ENCODE assay signal across 8 mouse cellular contexts in the genomic region with DNA sequence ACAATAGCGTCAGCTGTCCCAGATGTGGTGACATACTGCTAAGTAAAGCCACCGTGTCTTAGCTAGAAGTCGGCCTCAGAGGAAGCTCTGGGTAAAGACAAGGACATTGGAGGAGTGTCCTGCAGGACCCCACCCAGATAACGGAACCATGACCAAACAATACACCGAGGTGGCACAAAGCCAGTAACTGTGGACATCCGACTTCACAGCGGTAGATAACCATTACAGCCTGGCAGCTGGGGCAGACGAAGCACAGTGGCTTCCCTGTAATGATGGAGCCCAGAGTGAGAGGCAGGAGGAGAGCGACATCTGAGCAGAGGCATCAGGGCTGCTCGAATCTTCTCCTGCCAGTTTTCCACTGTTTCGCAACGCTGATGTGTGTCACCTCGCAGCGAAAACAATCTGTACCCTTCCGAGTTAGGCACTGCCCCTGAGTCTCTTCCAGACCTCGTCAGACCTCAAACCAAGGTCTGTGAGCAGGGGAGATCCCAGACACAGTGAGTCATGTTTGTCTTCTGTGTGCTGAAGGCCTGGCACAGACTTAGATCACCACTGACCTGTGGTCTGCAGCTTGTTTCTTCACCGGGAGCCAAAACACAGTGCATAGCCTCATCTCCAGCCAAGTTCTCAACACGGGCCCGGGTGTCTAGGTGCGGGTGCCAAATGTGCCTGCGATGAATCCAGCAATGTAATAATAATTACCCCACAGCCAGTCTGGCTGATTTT.
DNase-seq lines count a peak whose midpoint lies in the region; ATAC-seq and TF ChIP-seq lines count a peak whose summit lies in the region.

No protein-coding gene starts in this region.

- no peaks in the 10 kb centered on the region for H3K9me3 ChIP-seq in forebrain, embryonic 13.5 days (replicated peaks)
- no peaks in the 10 kb centered on the region for H3K9me3 ChIP-seq in forebrain, embryonic 12.5 days
- H3K9me3 ChIP-seq in heart, embryonic 14.5 days (ENCODE audit: control insufficient read depth, low read length): no peaks in the 10 kb centered on the region

- WGBS in forebrain, embryonic 13.5 days: 75% methylated on average over 21 of the region's 21 CpGs
- WGBS in forebrain, embryonic 12.5 days: 81% methylated on average over 21 of the region's 21 CpGs
- WGBS in heart, embryonic 14.5 days: 35% methylated on average over 21 of the region's 21 CpGs

- POLR2A ChIA-PET in Patski (lab: Charles Lee): interaction anchor here (0.5 kb wide), 1 partner anchor 15 kb away, joined by 5 read pairs; no protein-coding TSS in a partner anchor

- peaks cover 36% of the 10 kb centered on the region for H3K4me1 ChIP-seq in forebrain, embryonic 13.5 days
- peaks cover 19% of the 10 kb centered on the region for H3K4me1 ChIP-seq in forebrain, embryonic 12.5 days
- H3K4me1 ChIP-seq in heart, embryonic 14.5 days (ENCODE audit: control insufficient read depth in 2 of 2, insufficient read depth in 2 of 2, low read length in 2 of 2): peaks cover 9 to 16% of the 10 kb centered on the region in 2 experiments

- H3K4me2 ChIP-seq in forebrain, embryonic 13.5 days: no peak overlapping the region
- H3K4me2 ChIP-seq in forebrain, embryonic 12.5 days: no peak overlapping the region
- no peak overlapping the region for H3K4me2 ChIP-seq in heart, embryonic 14.5 days (ENCODE audit: low read length)

- peak overlapping the region; percentile 21; the same call in 1 of the 2 replicates for H3K9ac ChIP-seq in forebrain, embryonic 13.5 days
- H3K9ac ChIP-seq in forebrain, embryonic 12.5 days: no peak overlapping the region
- H3K9ac ChIP-seq in heart, embryonic 14.5 days (ENCODE audit: low read length): no peak overlapping the region

- DNase-seq in Patski (ENCODE audit: low read depth, low spot score): peak; percentile 88
- DNase-seq in lung, postnatal 14 days: peak; percentile 65
- DNase-seq in spleen, postnatal 36 days (ENCODE audit: low spot score in 2 of 2): no peak
- DNase-seq in right cerebral cortex, postnatal 25 days: no peak

- TF ChIP-seq CTCF in Patski (IDR thresholded peaks at IDR 0.05): no peak

- H3K27me3 ChIP-seq in forebrain, embryonic 13.5 days: 0 out of 2 replicates have a peak, but pooled peaks cover 2% of the 10 kb centered on the region
- H3K27me3 ChIP-seq in forebrain, embryonic 12.5 days: 0 out of 2 replicates have a peak, but pooled peaks cover 4% of the 10 kb centered on the region
- H3K27me3 ChIP-seq in Patski: no peaks in the 10 kb centered on the region
- no peaks in the 10 kb centered on the region for H3K27me3 ChIP-seq in heart, embryonic 14.5 days (ENCODE audit: control insufficient read depth, insufficient read depth, low read length)

- CTCF ChIA-PET in Patski (lab: Charles Lee): interaction anchor here (1.1 to 1.4 kb wide), 2 partner anchors 8 to 61 kb away, joined by 3 to 4 read pairs; no protein-coding TSS in a partner anchor

- no peak overlapping the region for H3K4me3 ChIP-seq in forebrain, embryonic 13.5 days
- H3K4me3 ChIP-seq in forebrain, embryonic 12.5 days (replicated peaks): no peak overlapping the region
- H3K4me3 ChIP-seq in heart, embryonic 14.5 days (ENCODE audit: control insufficient read depth in 1 of 2, insufficient read depth in 1 of 2, low read depth in 1 of 2, low read length in 2 of 2): no peak overlapping the region

- H3K36me3 ChIP-seq in forebrain, embryonic 13.5 days (ENCODE audit: poor library complexity, severe bottlenecking): no peaks in the 10 kb centered on the region
- H3K36me3 ChIP-seq in forebrain, embryonic 12.5 days (replicated peaks): no peaks in the 10 kb centered on the region
- no peaks in the 10 kb centered on the region for H3K36me3 ChIP-seq in heart, embryonic 14.5 days (ENCODE audit: control insufficient read depth, insufficient read depth, low read length)

- in situ Hi-C loops in Patski (cut with MboI; ENCODE audit: low pct_unique_long_range_greater_than_20kb): no loop called here

- H3K27ac ChIP-seq in forebrain, embryonic 13.5 days: no peak overlapping the region; the same call in 1 of the 2 replicates
- no peak overlapping the region for H3K27ac ChIP-seq in forebrain, embryonic 12.5 days
- H3K27ac ChIP-seq in heart, embryonic 14.5 days (replicated peaks in 1 of 2; ENCODE audit: control insufficient read depth in 1 of 2, insufficient read depth in 1 of 2, low read depth in 2 of 2, low read length in 2 of 2): peak overlapping the region in 1 of 2 experiments; percentile 23; a peak in 1 of 4 replicates

- ATAC-seq in forebrain, embryonic 13.5 days: peak; percentile 65; the same call in 1 of the 2 replicates
- ATAC-seq in forebrain, embryonic 12.5 days (ENCODE audit: low FRiP score): no peak
- peak; percentile 96 for ATAC-seq in Patski
- ATAC-seq in common myeloid progenitor, adult 5-6 weeks (replicated peaks; ENCODE audit: low read depth, poor library complexity, severe bottlenecking): peak; percentile 67
- ATAC-seq in heart, embryonic 14.5 days (ENCODE audit: insufficient number of reproducible peaks, insufficient read depth, low FRiP score, low read depth): peak; percentile 50; the same call in 1 of the 2 replicates

Comparison
In these comparisons a context has a peak if more than half of its experiments do, and no peak if none do; other contexts are left out.
1. DNase-seq: peak in Patski (single experiment) and lung, postnatal 14 days (single experiment); none in spleen, postnatal 36 days (0 of 2) and right cerebral cortex, postnatal 25 days (single experiment).